Mouse (Mus musculus) C2C12 (cell line): ENCODE results near the gene Tdp1. TPM values are rescaled to one million over a fixed set of nuclear protein-coding genes. Genes with fewer than 3 reads are reported as not detected.

ENCODE experiments used
- H3K27me3 ChIP-seq: one replicate; pipeline ENCODE4 v1.6.1; 2011; ENCODE audit not compliant: control insufficient read depth, insufficient read depth, insufficient read length
- H3K36me3 ChIP-seq: one replicate; pipeline ENCODE4 v1.6.1; 2011; ENCODE audit not compliant: control insufficient read depth, insufficient read depth
- H3K4me3 ChIP-seq: one replicate; pipeline ENCODE4 v1.5.1; 2011; ENCODE audit warnings: mild to moderate bottlenecking, control low read depth; ENCODE audit not compliant: poor library complexity, insufficient read depth, severe bottlenecking
- H3K79me2 ChIP-seq: one replicate; pipeline ENCODE4 v1.6.1; 2011; ENCODE audit not compliant: control insufficient read depth, insufficient read depth
- H3K79me3 ChIP-seq: one replicate; pipeline ENCODE4 v1.6.1; 2011; ENCODE audit warnings: low read depth, control low read depth
- H3ac ChIP-seq: one replicate; pipeline ENCODE3; 2011; ENCODE audit warnings: low read depth; ENCODE audit not compliant: control insufficient read depth, insufficient read length
- CEBPB ChIP-seq: IDR thresholded peaks from one replicate; pipeline ENCODE4 v1.6.1; 2011; ENCODE audit warnings: low read depth, mild to moderate bottlenecking, control low read depth, moderate library complexity
- CTCF ChIP-seq: IDR thresholded peaks from one replicate; pipeline ENCODE4 v1.5.1; 2011; ENCODE audit not compliant: control insufficient read depth, insufficient read depth, insufficient read length
- FOSL1 ChIP-seq: IDR thresholded peaks from one replicate; pipeline ENCODE4 v1.8.0; 2011; ENCODE audit warnings: mild to moderate bottlenecking, low read length; ENCODE audit not compliant: poor library complexity, insufficient read depth, severe bottlenecking
- MAX ChIP-seq: IDR thresholded peaks from one replicate; pipeline ENCODE4 v1.6.1; 2011; ENCODE audit warnings: mild to moderate bottlenecking, control low read depth
- MYOD1 ChIP-seq: IDR thresholded peaks from one replicate; pipeline ENCODE4 v1.6.1; 2011; ENCODE audit warnings: low read depth; ENCODE audit not compliant: control insufficient read depth, insufficient read length
- MYOG ChIP-seq: IDR thresholded peaks from one replicate; pipeline ENCODE4 v1.6.1; 2011; ENCODE audit not compliant: control insufficient read depth, insufficient read length; ENCODE audit errors: extremely low read depth
- USF1 ChIP-seq: IDR thresholded peaks from one replicate; pipeline ENCODE4 v1.6.1; 2011; ENCODE audit warnings: low read depth, mild to moderate bottlenecking, control low read depth, moderate library complexity
- polyA plus RNA-seq: library from polyadenylated mRNA; unstranded; fragments of >200 nt; fragmentation: generic; extraction: Trizol; gene quantifications from one replicate; pipeline ENCODE4 v1.2.1, GENCODE M21; 2012; ENCODE audit warnings: missing spikeins

The Tdp1 gene
- polyA plus RNA-seq, 1 experiment: 39.5 TPM

- Histone ChIP-seq H3K79me3 (no peaks in the 10 kb centered on the region), H3K79me2 (no peaks in the 10 kb centered on the region), H3K36me3 (peaks cover 14% of the 10 kb centered on the region), H3K27me3 (no peaks in the 10 kb centered on the region), H3ac (no peak overlapping the region), H3K4me3 (no peak overlapping the region)
- no peak for TF ChIP-seq MYOG
- TF ChIP-seq CEBPB: no peak
- TF ChIP-seq CTCF: no peak
- TF ChIP-seq MAX: no peak
- TF ChIP-seq MYOD1: no peak
- no peak for TF ChIP-seq FOSL1
- no peak for TF ChIP-seq USF1
Measured at GRCm38 (mm10) chr12:99917800-99918427, 33.6 kb downstream of the Tdp1 start.

GRCm38 (mm10) chr12:99919636-99920035, 35.3 kb downstream of the Tdp1 start:
- no peaks in the 10 kb centered on the region for H3K79me2 ChIP-seq
- no peaks in the 10 kb centered on the region for H3K79me3 ChIP-seq
- no peak for TF ChIP-seq FOSL1
- TF ChIP-seq MAX: no peak
- no peak for TF ChIP-seq MYOD1
- TF ChIP-seq MYOG: no peak
- no peak for TF ChIP-seq CTCF
- TF ChIP-seq USF1: no peak
- no peak for TF ChIP-seq CEBPB
- H3K4me3 ChIP-seq: no peak overlapping the region
- H3ac ChIP-seq: no peak overlapping the region
- H3K27me3 ChIP-seq: no peaks in the 10 kb centered on the region
- peaks cover 17% of the 10 kb centered on the region for H3K36me3 ChIP-seq

GRCm38 (mm10) chr12:99921045-99921444, 36.7 kb downstream of the Tdp1 start:
- Histone ChIP-seq H3K79me2 (no peaks in the 10 kb centered on the region), H3K4me3 (no peak overlapping the region), H3K79me3 (no peaks in the 10 kb centered on the region), H3K27me3 (no peaks in the 10 kb centered on the region), H3ac (no peak overlapping the region), H3K36me3 (peaks cover 21% of the 10 kb centered on the region)
- TF ChIP-seq FOSL1 (no peak), MAX (no peak), CTCF (no peak), MYOD1 (no peak), MYOG (no peak), USF1 (no peak), CEBPB (no peak)

- TF ChIP-seq CEBPB (no peak), MAX (no peak), MYOG (no peak), MYOD1 (no peak), USF1 (no peak), FOSL1 (no peak), CTCF (no peak)
- no peaks in the 10 kb centered on the region for H3K79me3 ChIP-seq
- H3ac ChIP-seq: no peak overlapping the region
- peaks cover 14% of the 10 kb centered on the region for H3K36me3 ChIP-seq
- no peaks in the 10 kb centered on the region for H3K79me2 ChIP-seq
- H3K27me3 ChIP-seq: no peaks in the 10 kb centered on the region
- no peak overlapping the region for H3K4me3 ChIP-seq
Measured at GRCm38 (mm10) chr12:99923131-99923606, 38.9 kb downstream of the Tdp1 start.

GRCm38 (mm10) chr12:99923703-99924102, 39.4 kb downstream of the Tdp1 start:
- TF ChIP-seq CEBPB (no peak), MYOD1 (no peak), MYOG (no peak), FOSL1 (no peak)
- H3K79me2 ChIP-seq: no peaks in the 10 kb centered on the region
- H3K4me3 ChIP-seq: no peak overlapping the region
- H3K27me3 ChIP-seq: no peaks in the 10 kb centered on the region
- H3K79me3 ChIP-seq: no peaks in the 10 kb centered on the region
- peaks cover 14% of the 10 kb centered on the region for H3K36me3 ChIP-seq
- no peak overlapping the region for H3ac ChIP-seq

- Histone ChIP-seq H3K36me3 (peaks cover 4% of the 10 kb centered on the region), H3K79me2 (no peaks in the 10 kb centered on the region), H3K79me3 (no peaks in the 10 kb centered on the region), H3ac (no peak overlapping the region), H3K4me3 (no peak overlapping the region), H3K27me3 (no peaks in the 10 kb centered on the region)
- no peak for TF ChIP-seq MYOD1
- no peak for TF ChIP-seq FOSL1
- TF ChIP-seq CEBPB: no peak
- TF ChIP-seq MYOG: no peak
- no peak for TF ChIP-seq CTCF
- no peak for TF ChIP-seq USF1
- TF ChIP-seq MAX: no peak
Measured at GRCm38 (mm10) chr12:99928311-99928710, 44.0 kb downstream of the Tdp1 start.
